ENCODE assay signal across 21 mouse cellular contexts in the genomic region with DNA sequence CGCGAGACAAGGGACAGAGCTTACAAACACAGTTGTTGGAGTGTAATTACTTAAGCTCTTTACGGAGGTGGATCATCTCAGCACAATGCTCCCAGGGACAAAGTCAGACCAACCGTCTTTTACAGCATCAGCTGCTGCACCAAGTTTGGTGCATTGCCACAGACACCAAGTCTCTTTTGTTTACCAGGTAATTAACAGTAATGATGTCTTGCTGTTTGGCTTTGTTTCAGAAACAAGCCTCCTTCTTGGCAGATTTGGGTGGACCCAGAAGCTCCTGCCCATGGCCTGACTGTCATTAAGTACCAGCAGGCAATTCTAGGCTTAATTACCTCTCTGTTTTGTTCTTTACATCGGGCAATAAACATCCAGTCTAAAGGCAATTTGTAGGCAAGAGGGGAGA.
DNase-seq lines count a peak whose midpoint lies in the region; ATAC-seq lines count a peak whose summit lies in the region.
"Had no signal": no experiment of that assay in that cellular context is flagged by ENCODE, and none has a peak within 500 bp of the region (broad histone marks: within the 10 kb centered on the region; RNA-seq: fewer than 3 reads in every experiment).

No protein-coding gene starts in this region.

- H3K4me1 ChIP-seq in hindbrain, embryonic 13.5 days (replicated peaks) = peaks cover 4% of the 10 kb centered on the region; the same call in 1 of the 2 replicates
- H3K4me1 ChIP-seq in hindbrain, embryonic 12.5 days = no peaks in the 10 kb centered on the region
- no peaks in the 10 kb centered on the region for H3K4me1 ChIP-seq in midbrain, embryonic 13.5 days (replicated peaks)
- H3K4me1 ChIP-seq in midbrain, embryonic 14.5 days (ENCODE audit: control insufficient read depth, insufficient read depth, low read length) = no peaks in the 10 kb centered on the region
- H3K4me1 ChIP-seq in forebrain, embryonic 14.5 days (ENCODE audit: control insufficient read depth, insufficient read depth, low read length) = no peaks in the 10 kb centered on the region
- no peaks in the 10 kb centered on the region for H3K4me1 ChIP-seq in neural tube, embryonic 14.5 days (ENCODE audit: control insufficient read depth, insufficient read depth, low read length)
- H3K4me1 ChIP-seq: embryonic facial prominence, embryonic 15.5 days; heart, embryonic 12.5 days; megakaryocyte, embryonic 14.5 days had no signal

- WGBS in hindbrain, embryonic 13.5 days = 23% methylated on average over 5 of the region's 5 CpGs
- WGBS in hindbrain, embryonic 12.5 days = 40% methylated on average over 5 of the region's 5 CpGs
- 11% methylated on average over 5 of the region's 5 CpGs for WGBS in midbrain, embryonic 13.5 days
- WGBS in midbrain, embryonic 14.5 days = 23% methylated on average over 5 of the region's 5 CpGs
- 3% methylated on average over 5 of the region's 5 CpGs for WGBS in forebrain, embryonic 14.5 days
- 4% methylated on average over 5 of the region's 5 CpGs for WGBS in neural tube, embryonic 14.5 days

- H3K9ac ChIP-seq in hindbrain, embryonic 13.5 days = no peak overlapping the region
- no peak overlapping the region for H3K9ac ChIP-seq in hindbrain, embryonic 12.5 days
- H3K9ac ChIP-seq in midbrain, embryonic 13.5 days (replicated peaks) = no peak overlapping the region
- H3K9ac ChIP-seq in midbrain, embryonic 14.5 days (replicated peaks; ENCODE audit: low read length) = no peak overlapping the region
- H3K9ac ChIP-seq in forebrain, embryonic 14.5 days (ENCODE audit: low read length) = no peak overlapping the region
- no peak overlapping the region for H3K9ac ChIP-seq in neural tube, embryonic 14.5 days (replicated peaks; ENCODE audit: low read depth, low read length)
- H3K9ac ChIP-seq: embryonic facial prominence, embryonic 15.5 days; heart, embryonic 12.5 days had no signal

- DNase-seq in midbrain, embryonic 14.5 days = no peak
- DNase-seq in forebrain, embryonic 14.5 days (ENCODE audit: low spot score) = peak; percentile 76
- DNase-seq in kidney, postnatal 4 days = no peak
- no peak for DNase-seq in spleen, postnatal 4 days (ENCODE audit: low spot score in 2 of 2)
- DNase-seq: cerebellum, adult 8-10 months; heart, adult 11 months; heart, postnatal 14 days; kidney, adult 18-20 months; lung, adult 2 months; thymus, adult 18-20 months; thymus, postnatal 4 days had no signal

- no peaks in the 10 kb centered on the region for H3K36me3 ChIP-seq in hindbrain, embryonic 13.5 days
- H3K36me3 ChIP-seq in hindbrain, embryonic 12.5 days = no peaks in the 10 kb centered on the region
- H3K36me3 ChIP-seq in midbrain, embryonic 13.5 days = no peaks in the 10 kb centered on the region
- H3K36me3 ChIP-seq in midbrain, embryonic 14.5 days (ENCODE audit: control insufficient read depth, insufficient read depth, low read length) = no peaks in the 10 kb centered on the region
- H3K36me3 ChIP-seq in forebrain, embryonic 14.5 days (ENCODE audit: control insufficient read depth, insufficient read depth, low read length) = no peaks in the 10 kb centered on the region
- no peaks in the 10 kb centered on the region for H3K36me3 ChIP-seq in neural tube, embryonic 14.5 days (ENCODE audit: control insufficient read depth, insufficient read depth, low read length)
- H3K36me3 ChIP-seq: embryonic facial prominence, embryonic 15.5 days; heart, embryonic 12.5 days had no signal

- no peaks in the 10 kb centered on the region for H3K9me3 ChIP-seq in hindbrain, embryonic 13.5 days
- H3K9me3 ChIP-seq in hindbrain, embryonic 12.5 days (replicated peaks) = no peaks in the 10 kb centered on the region
- H3K9me3 ChIP-seq in midbrain, embryonic 13.5 days = no peaks in the 10 kb centered on the region
- no peaks in the 10 kb centered on the region for H3K9me3 ChIP-seq in midbrain, embryonic 14.5 days (ENCODE audit: control insufficient read depth, low read length)
- H3K9me3 ChIP-seq in forebrain, embryonic 14.5 days (replicated peaks; ENCODE audit: control insufficient read depth, low read length) = no peaks in the 10 kb centered on the region
- no peaks in the 10 kb centered on the region for H3K9me3 ChIP-seq in neural tube, embryonic 14.5 days (ENCODE audit: control insufficient read depth, low read length)
- H3K9me3 ChIP-seq: embryonic facial prominence, embryonic 15.5 days; heart, embryonic 12.5 days had no signal

- peaks cover 49% of the 10 kb centered on the region for H3K27me3 ChIP-seq in hindbrain, embryonic 13.5 days
- peaks cover 21% of the 10 kb centered on the region for H3K27me3 ChIP-seq in hindbrain, embryonic 12.5 days
- peaks cover 16% of the 10 kb centered on the region for H3K27me3 ChIP-seq in midbrain, embryonic 13.5 days
- H3K27me3 ChIP-seq in midbrain, embryonic 14.5 days (ENCODE audit: control insufficient read depth, insufficient read depth, low read length) = peaks cover 15% of the 10 kb centered on the region
- H3K27me3 ChIP-seq in forebrain, embryonic 14.5 days (replicated peaks; ENCODE audit: control insufficient read depth, insufficient read depth, low read length) = 0 out of 2 replicates have a peak, but pooled peaks cover 4% of the 10 kb centered on the region
- 0 out of 2 replicates have a peak, but pooled peaks cover 4% of the 10 kb centered on the region for H3K27me3 ChIP-seq in neural tube, embryonic 14.5 days (ENCODE audit: control insufficient read depth, insufficient read depth, low read length)
- H3K27me3 ChIP-seq: embryonic facial prominence, embryonic 15.5 days; heart, embryonic 12.5 days; megakaryocyte, embryonic 14.5 days had no signal

- H3K27ac ChIP-seq in hindbrain, embryonic 13.5 days = no peak overlapping the region
- H3K27ac ChIP-seq in hindbrain, embryonic 12.5 days = no peak overlapping the region
- no peak overlapping the region for H3K27ac ChIP-seq in midbrain, embryonic 13.5 days
- H3K27ac ChIP-seq in midbrain, embryonic 14.5 days (replicated peaks; ENCODE audit: low read depth, low read length) = no peak overlapping the region
- H3K27ac ChIP-seq in forebrain, embryonic 14.5 days (ENCODE audit: low read depth, low read length) = no peak overlapping the region
- H3K27ac ChIP-seq in neural tube, embryonic 14.5 days (ENCODE audit: low read depth, low read length) = no peak overlapping the region
- H3K27ac ChIP-seq: embryonic facial prominence, embryonic 15.5 days; kidney, postnatal 0 days had no signal

- no peak overlapping the region for H3K4me2 ChIP-seq in hindbrain, embryonic 13.5 days
- H3K4me2 ChIP-seq in hindbrain, embryonic 12.5 days (replicated peaks) = no peak overlapping the region
- H3K4me2 ChIP-seq in midbrain, embryonic 13.5 days (replicated peaks) = no peak overlapping the region
- no peak overlapping the region for H3K4me2 ChIP-seq in midbrain, embryonic 14.5 days (ENCODE audit: low read length)
- H3K4me2 ChIP-seq in forebrain, embryonic 14.5 days (ENCODE audit: low read length) = no peak overlapping the region
- H3K4me2 ChIP-seq in neural tube, embryonic 14.5 days (ENCODE audit: low read depth, low read length) = no peak overlapping the region
- H3K4me2 ChIP-seq: embryonic facial prominence, embryonic 15.5 days; heart, embryonic 12.5 days; liver, embryonic 11.5 days had no signal

- ATAC-seq in hindbrain, embryonic 13.5 days (ENCODE audit: low FRiP score) = peak; percentile 73
- ATAC-seq in hindbrain, embryonic 12.5 days (ENCODE audit: low FRiP score) = no peak
- 0 out of 2 replicates have a peak, but pooled peaks have one; percentile 14 for ATAC-seq in midbrain, embryonic 13.5 days
- no peak for ATAC-seq in midbrain, embryonic 14.5 days (ENCODE audit: low FRiP score, low TSS enrichment)
- ATAC-seq in forebrain, embryonic 14.5 days = peak; percentile 84
- peak; percentile 73 for ATAC-seq in neural tube, embryonic 14.5 days (ENCODE audit: low read depth)

- no peak overlapping the region for H3K4me3 ChIP-seq in hindbrain, embryonic 13.5 days
- H3K4me3 ChIP-seq in hindbrain, embryonic 12.5 days = no peak overlapping the region
- H3K4me3 ChIP-seq in midbrain, embryonic 13.5 days (replicated peaks) = no peak overlapping the region
- H3K4me3 ChIP-seq in midbrain, embryonic 14.5 days (replicated peaks; ENCODE audit: low read depth, low read length) = no peak overlapping the region
- no peak overlapping the region for H3K4me3 ChIP-seq in forebrain, embryonic 14.5 days (ENCODE audit: low read depth, low read length)
- H3K4me3 ChIP-seq in neural tube, embryonic 14.5 days (ENCODE audit: low read depth, low read length) = no peak overlapping the region
- H3K4me3 ChIP-seq: embryonic facial prominence, embryonic 15.5 days; heart, embryonic 12.5 days; megakaryocyte, embryonic 14.5 days; myocyte had no signal

Comparison
In these comparisons a context has a peak if more than half of its experiments do, and no peak if none do; other contexts are left out.
1. ATAC-seq: peak in hindbrain, embryonic 13.5 days (single experiment), midbrain, embryonic 13.5 days (single experiment), forebrain, embryonic 14.5 days (single experiment) and neural tube, embryonic 14.5 days (single experiment); none in hindbrain, embryonic 12.5 days (single experiment) and midbrain, embryonic 14.5 days (single experiment).